Mouse (Mus musculus): ENCODE data around the gene Mrpl57.

The Mrpl57 gene

GRCm38 (mm10) chr14:57859520-57859919 lies 33.5 kb downstream of the Mrpl57 start:
- no peak for DNase-seq (ENCODE audit: low read depth)

GRCm38 (mm10) chr14:57861987-57862412 lies 36.0 kb downstream of the Mrpl57 start:
- DNase-seq (ENCODE audit: low read depth) = no peak

- no peak for DNase-seq (ENCODE audit: low read depth)
Observed at GRCm38 (mm10) chr14:57863129-57863528, 37.1 kb downstream of the Mrpl57 start.

- DNase-seq (ENCODE audit: low read depth) = peak; percentile 56
Observed at GRCm38 (mm10) chr14:57865256-57865655, 39.2 kb downstream of the Mrpl57 start.

GRCm38 (mm10) chr14:57866676-57867276 lies 40.7 kb downstream of the Mrpl57 start:
- DNase-seq (ENCODE audit: low read depth) = no peak

GRCm38 (mm10) chr14:57877921-57878320 lies 51.9 kb downstream of the Mrpl57 start:
- DNase-seq (ENCODE audit: low read depth) = no peak
